Mouse (Mus musculus): ENCODE measurements around the gene Sec14l5.
"Not testable (repeated sequence)": the region's sequence is repeated elsewhere in the genome, so short reads cannot be mapped to it uniquely, and the experiment has no call there.

Sec14l5 gene

GRCm38 (mm10) chr16:5217341-5218133, 70.6 kb downstream of the Sec14l5 start:
- DNase-seq, result peak; percentile 66

- no peak for DNase-seq
These were observed 74.5 kb downstream of the Sec14l5 start for GRCm38 (mm10) chr16:5221403-5221802.

- peak; percentile 43 for DNase-seq
These were observed 75.2 kb downstream of the Sec14l5 start, which contains the start of gene AU021092 for GRCm38 (mm10) chr16:5222140-5222539. AU021092 (minus strand) TSS chr16:5222299.

GRCm38 (mm10) chr16:5226534-5226933, 79.6 kb downstream of the Sec14l5 start:
- not testable (repeated sequence) for DNase-seq

GRCm38 (mm10) chr16:5227501-5227900, 80.6 kb downstream of the Sec14l5 start:
- DNase-seq, result not testable (repeated sequence)

- not testable (repeated sequence) for DNase-seq
These were observed 81.2 kb downstream of the Sec14l5 start for GRCm38 (mm10) chr16:5228103-5228502.

GRCm38 (mm10) chr16:5232982-5233381, 86.1 kb downstream of the Sec14l5 start:
- DNase-seq, result no peak

GRCm38 (mm10) chr16:5233418-5234313, 86.8 kb downstream of the Sec14l5 start, which contains the start of gene Alg1:
Alg1 (plus strand) TSS chr16:5233621.
- peak; percentile 92 for DNase-seq
